Mouse (Mus musculus): ENCODE data around the gene Snx11.

- TF ChIP-seq ZC3H11A (IDR thresholded peaks at IDR 0.05; ENCODE audit: borderline replicate concordance, low read depth, low read length) (no peak), ZNF384 (IDR thresholded peaks at IDR 0.05; ENCODE audit: low read depth, low read length) (no peak)
These were observed 37.1 kb upstream of the Snx11 start for GRCm38 (mm10) chr11:96814443-96814842.

Measured in ES-E14 (cell line).